8 mouse cellular contexts compared by ENCODE assay signal in the genomic region with DNA sequence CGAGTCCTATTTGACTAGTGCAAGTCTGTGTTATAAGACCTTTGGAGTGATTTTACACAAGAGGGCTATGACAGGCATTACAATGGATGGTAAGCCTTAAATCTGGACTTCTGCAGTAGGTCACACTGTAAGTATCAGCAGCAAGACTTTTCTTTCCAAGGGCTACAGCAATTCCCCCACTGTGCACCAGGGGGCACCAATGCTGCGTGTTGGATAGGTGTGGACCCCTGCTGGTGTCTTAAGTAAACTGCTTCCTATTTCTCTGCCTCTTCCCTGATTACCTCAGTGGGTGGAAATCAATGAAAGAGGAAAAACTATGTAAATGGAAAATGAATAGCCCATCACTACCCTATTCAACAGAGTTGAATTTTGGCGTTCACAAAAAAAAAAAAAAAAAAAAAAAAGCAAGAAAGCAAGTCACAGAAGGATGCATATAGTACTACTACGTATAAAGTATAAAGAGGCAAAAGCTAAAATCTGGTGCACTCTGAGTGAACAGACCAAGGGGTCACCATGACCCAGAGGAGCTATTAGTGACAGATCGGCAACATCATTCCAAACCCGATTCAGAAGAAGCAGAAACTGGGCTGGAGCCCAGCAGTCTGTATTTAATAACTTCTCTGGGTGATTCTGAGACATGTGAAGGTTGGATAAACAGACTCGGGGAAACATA. TPM values are rescaled to one million over a fixed set of nuclear protein-coding genes. Genes with fewer than 3 reads are reported as not detected.
DNase-seq lines count a peak whose midpoint lies in the region; ATAC-seq and TF ChIP-seq lines count a peak whose summit lies in the region.

No protein-coding gene starts in this region.

- peaks cover 71% of the 10 kb centered on the region for H3K36me3 ChIP-seq in embryonic facial prominence, embryonic 10.5 days (replicated peaks)
- peaks cover 11% of the 10 kb centered on the region for H3K36me3 ChIP-seq in kidney, embryonic 14.5 days (ENCODE audit: control insufficient read depth, insufficient read depth, low read length)
- H3K36me3 ChIP-seq in limb, embryonic 14.5 days (ENCODE audit: control insufficient read depth, insufficient read depth, low read length) = peaks cover 60% of the 10 kb centered on the region

- TF ChIP-seq POLR2A in limb, embryonic 14.5 days (IDR thresholded peaks at IDR 0.05; ENCODE audit: borderline replicate concordance, extremely low read depth, insufficient read depth, insufficient read length) = peak; percentile 49; the same call in 1 of the 2 replicates

- H3K4me2 ChIP-seq in kidney, embryonic 14.5 days (replicated peaks; ENCODE audit: low read depth, low read length) = no peak overlapping the region
- H3K4me2 ChIP-seq in limb, embryonic 14.5 days (replicated peaks; ENCODE audit: low read depth, low read length, severe bottlenecking) = no peak overlapping the region

- peaks cover 3% of the 10 kb centered on the region; the same call in 1 of the 2 replicates for H3K4me1 ChIP-seq in embryonic facial prominence, embryonic 10.5 days
- H3K4me1 ChIP-seq in kidney, embryonic 14.5 days (ENCODE audit: control insufficient read depth, insufficient read depth, low read length) = no peaks in the 10 kb centered on the region
- H3K4me1 ChIP-seq in limb, embryonic 14.5 days (ENCODE audit: control insufficient read depth, insufficient read depth, low read length) = no peaks in the 10 kb centered on the region

- H3K27me3 ChIP-seq in embryonic facial prominence, embryonic 10.5 days (replicated peaks; ENCODE audit: low read depth, poor library complexity, severe bottlenecking) = no peaks in the 10 kb centered on the region
- H3K27me3 ChIP-seq in kidney, embryonic 14.5 days (ENCODE audit: control insufficient read depth, insufficient read depth, low read length) = no peaks in the 10 kb centered on the region
- no peaks in the 10 kb centered on the region for H3K27me3 ChIP-seq in limb, embryonic 14.5 days (ENCODE audit: control insufficient read depth, insufficient read depth, low read length)

- no peaks in the 10 kb centered on the region for H3K9me3 ChIP-seq in embryonic facial prominence, embryonic 10.5 days
- no peaks in the 10 kb centered on the region for H3K9me3 ChIP-seq in kidney, embryonic 14.5 days (ENCODE audit: control insufficient read depth, low read length)
- no peaks in the 10 kb centered on the region for H3K9me3 ChIP-seq in limb, embryonic 14.5 days (ENCODE audit: control insufficient read depth, low read length)

- WGBS in embryonic facial prominence, embryonic 10.5 days = 51% methylated on average over 7 of the region's 7 CpGs
- 45% methylated on average over 7 of the region's 7 CpGs for WGBS in kidney, embryonic 14.5 days
- 36% methylated on average over 7 of the region's 7 CpGs for WGBS in limb, embryonic 14.5 days

- H3K4me3 ChIP-seq in embryonic facial prominence, embryonic 10.5 days = no peak overlapping the region
- H3K4me3 ChIP-seq in kidney, embryonic 14.5 days (ENCODE audit: low read length) = no peak overlapping the region
- no peak overlapping the region for H3K4me3 ChIP-seq in limb, embryonic 14.5 days (replicated peaks; ENCODE audit: low read length)

- no peak overlapping the region for H3K9ac ChIP-seq in kidney, embryonic 14.5 days (ENCODE audit: low read depth, low read length)
- no peak overlapping the region for H3K9ac ChIP-seq in limb, embryonic 14.5 days (ENCODE audit: low read depth, low read length, severe bottlenecking)

- no peak overlapping the region for H3K27ac ChIP-seq in embryonic facial prominence, embryonic 10.5 days (replicated peaks)
- H3K27ac ChIP-seq in kidney, embryonic 14.5 days (ENCODE audit: low read depth, low read length) = no peak overlapping the region
- H3K27ac ChIP-seq in limb, embryonic 14.5 days (replicated peaks; ENCODE audit: low read depth, low read length) = no peak overlapping the region

- ATAC-seq in granulocyte monocyte progenitor cell, adult 5-6 weeks (replicated peaks; ENCODE audit: poor library complexity, severe bottlenecking) = peak; percentile 99
- peak; percentile 48; the same call in 1 of the 2 replicates for ATAC-seq in kidney, embryonic 14.5 days (ENCODE audit: low FRiP score, low TSS enrichment)
- peak; percentile 76 for ATAC-seq in limb, embryonic 14.5 days (ENCODE audit: low FRiP score, low read depth)

- DNase-seq in 416B (ENCODE audit: low read depth) = peak; percentile 88
- peak; percentile 90 for DNase-seq in adrenal gland, postnatal 14 days
- peak; percentile 88 for DNase-seq in embryonic facial prominence, embryonic 10.5 days (ENCODE audit: low spot score)
- DNase-seq in limb, embryonic 14.5 days (ENCODE audit: low spot score) = peak; percentile 89
- peak; percentile 88 for DNase-seq in naive thymus-derived CD4-positive, alpha-beta T cell, adult 2 months (ENCODE audit: low read depth)
- peak; percentile 73 to 89 for DNase-seq in spleen, postnatal 4 days (ENCODE audit: low spot score in 2 of 2)

RNA-seq across cellular contexts. Expression of a gene that starts 52.4 kb away (rescaled TPM):
- 76.7 and 88.7 TPM in 2 replicates for total RNA-seq in adrenal gland, postnatal 14 days (2021)
- 26.9 and 31.6 TPM in 2 replicates for polyA plus RNA-seq in embryonic facial prominence, embryonic 10.5 days (2016; fragmentation: Nextera tagmentation; extraction: Ambion mirVana)
- total RNA-seq in granulocyte monocyte progenitor cell, adult 5-6 weeks (2014; fragmentation: Nextera tagmentation) = 17.5 and 31.4 TPM in 2 replicates
- 42.6 and 78.3 TPM in 2 replicates for total RNA-seq in granulocyte monocyte progenitor cell, adult 5-6 weeks (2017)
- polyA plus RNA-seq in kidney, embryonic 14.5 days (2014; fragmentation: Nextera tagmentation; extraction: Ambion mirVana) = 30.6 and 40.2 TPM in 2 replicates
- polyA plus RNA-seq in limb, embryonic 14.5 days (2012; rRNA removed) = 10.6 and 17.4 TPM in 2 replicates
- 32.2 and 32.3 TPM in 2 replicates for polyA plus RNA-seq in limb, embryonic 14.5 days (2014; fragmentation: Nextera tagmentation; extraction: Ambion mirVana)

Comparison
In these comparisons a context has a peak if more than half of its experiments do, and no peak if none do; other contexts are left out.
1. ATAC-seq: peak in every context shown above with its lines; median percentile 99 in granulocyte monocyte progenitor cell, adult 5-6 weeks; 76 in limb, embryonic 14.5 days; 48 in kidney, embryonic 14.5 days.